Mouse (Mus musculus): Measurements from ENCODE around the gene Prep.

DNA sequence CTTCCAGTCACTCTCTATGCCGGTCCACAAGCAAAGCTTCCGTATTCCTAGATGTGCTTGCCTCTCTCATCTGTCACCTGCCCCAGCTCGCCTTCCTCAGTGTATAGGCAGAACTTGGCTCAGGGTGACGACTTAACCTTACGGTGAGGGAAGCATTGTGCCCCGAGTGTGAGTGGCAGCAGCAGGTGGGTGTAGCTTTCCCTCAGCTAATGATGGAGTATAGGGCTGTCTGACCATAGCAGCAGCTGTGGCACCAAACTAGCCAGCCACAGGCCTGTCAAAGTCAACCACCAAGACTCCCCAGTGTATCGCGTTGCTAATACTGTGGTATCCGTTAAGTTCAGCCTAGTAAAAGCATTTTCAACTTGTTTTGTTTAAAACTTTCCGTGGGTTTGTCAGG lies 9.6 kb downstream of the Prep start:
- TF ChIP-seq POLR2A (IDR thresholded peaks at IDR 0.05; ENCODE audit: low read depth, low read length) (no peak), CTCF (IDR thresholded peaks at IDR 0.05; ENCODE audit: extremely low read depth, insufficient read depth, insufficient read length, insufficient replicate concordance) (no peak)

All from spleen, adult 2 months (tissue).